Mouse (Mus musculus) monocyte, adult 5-6 weeks (primary cell): ENCODE measurements around the gene Stab2. TPM values are rescaled to one million over a fixed set of nuclear protein-coding genes. Genes with fewer than 3 reads are reported as not detected.

ENCODE experiments used
- ATAC-seq: fragments of 153-309, 156-312 bp; replicated peaks from 2 replicates; pipeline ENCODE4 v1.8.0; 2017; ENCODE audit warnings: mild to moderate bottlenecking; ENCODE audit not compliant: low TSS enrichment, insufficient number of reproducible peaks, severe bottlenecking, poor library complexity, low FRiP score
- total RNA-seq: library from RNA; stranded (forward); fragments of 200-1000, 200-491, 200-594 nt; gene quantifications from 3 replicates; pipeline ENCODE4 v1.2.3, GENCODE M21; 2017

Stab2 gene
- total RNA-seq, 1 experiment from 2014 or later: not detected

DNA sequence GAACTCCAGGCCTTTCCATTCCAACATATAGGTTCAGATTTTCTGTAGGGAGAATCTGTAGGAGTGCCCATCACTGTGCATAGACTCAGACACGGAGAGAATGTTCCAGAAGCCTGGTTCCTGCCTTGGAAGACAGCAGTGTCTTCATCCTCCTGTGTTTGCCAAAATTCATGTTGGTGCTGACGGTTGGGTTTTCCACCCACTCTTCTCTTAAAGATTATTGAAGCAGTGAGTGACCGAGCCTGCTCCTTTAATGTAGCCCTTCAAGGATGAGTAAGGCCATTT, 332 bp upstream of the Stab2 start:
- ATAC-seq: no peak

DNA sequence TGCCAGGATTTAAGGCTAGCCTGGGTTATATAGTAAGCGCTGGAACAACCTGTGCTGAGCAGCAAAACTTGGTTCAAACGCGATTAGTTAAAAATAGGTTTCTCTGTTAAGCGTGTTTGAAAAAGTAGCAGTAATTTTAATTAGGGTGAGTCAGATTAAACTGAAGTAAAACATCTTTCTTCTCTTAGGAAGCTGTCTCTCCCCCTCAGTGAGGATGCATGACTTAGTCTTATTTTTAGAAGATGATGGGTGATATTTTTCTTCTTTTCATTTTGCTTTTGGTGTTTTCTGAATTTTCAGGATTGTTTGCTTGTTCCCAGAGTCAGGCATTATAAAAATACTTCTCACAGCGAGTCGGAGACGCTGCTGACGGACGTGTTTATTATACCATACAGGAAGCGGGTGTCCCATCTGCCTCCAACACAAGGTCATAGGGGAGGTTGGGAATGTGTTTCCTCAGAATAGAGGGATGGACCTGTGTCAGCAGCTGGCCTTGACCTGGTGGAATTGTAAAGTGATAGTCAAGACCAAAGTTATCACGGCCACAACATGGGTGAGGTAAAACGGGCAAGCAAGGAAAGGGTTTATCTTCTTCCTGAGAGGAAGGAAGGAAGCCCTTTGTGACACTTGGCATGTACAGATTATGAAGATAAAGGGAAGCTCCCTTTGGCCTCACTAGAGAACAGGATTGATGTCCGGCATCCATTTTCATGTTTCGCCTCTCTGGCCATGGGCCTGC, 15.4 kb downstream of the Stab2 start:
- ATAC-seq: no peak

DNA sequence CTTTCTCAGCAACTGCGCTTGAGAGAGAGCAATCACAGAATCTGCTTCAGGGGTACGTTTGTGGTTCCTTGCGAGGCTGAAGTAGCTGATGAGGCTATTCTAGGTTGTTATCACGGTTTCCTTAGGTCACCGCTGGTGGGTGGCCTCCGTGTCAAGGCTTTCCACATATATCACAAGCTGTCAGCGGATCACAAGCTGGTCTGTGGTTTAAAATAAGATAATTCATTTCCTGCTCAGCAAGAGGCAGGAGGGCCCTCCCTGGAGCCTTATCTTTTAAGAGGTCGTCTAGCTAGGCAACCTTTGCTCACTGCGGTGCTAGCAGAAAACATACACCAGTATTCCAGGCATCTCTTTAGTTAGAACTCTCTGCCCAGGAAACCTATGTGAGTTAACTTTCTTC, 17.2 kb downstream of the Stab2 start:
- ATAC-seq: no peak

DNA sequence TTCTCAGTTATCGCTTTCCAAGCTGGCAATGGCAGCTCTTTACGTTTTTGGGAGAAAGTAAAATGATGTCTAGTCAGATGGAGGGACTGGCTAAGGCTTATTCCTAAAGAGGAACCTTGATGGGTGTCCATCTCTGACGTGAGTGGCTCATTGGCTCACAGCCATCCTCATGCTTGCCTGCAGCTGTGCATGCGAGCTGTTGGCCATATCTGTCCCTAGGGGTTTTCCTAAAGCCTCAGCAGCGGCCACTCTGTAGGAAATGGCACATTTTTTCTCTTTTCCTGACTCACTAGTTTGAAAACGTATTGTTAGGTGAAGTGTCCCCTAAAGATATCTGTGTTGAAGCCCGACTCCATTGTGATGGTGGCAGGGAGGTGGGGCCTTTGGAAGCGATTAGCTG, 18.0 kb downstream of the Stab2 start:
- ATAC-seq: no peak

DNA sequence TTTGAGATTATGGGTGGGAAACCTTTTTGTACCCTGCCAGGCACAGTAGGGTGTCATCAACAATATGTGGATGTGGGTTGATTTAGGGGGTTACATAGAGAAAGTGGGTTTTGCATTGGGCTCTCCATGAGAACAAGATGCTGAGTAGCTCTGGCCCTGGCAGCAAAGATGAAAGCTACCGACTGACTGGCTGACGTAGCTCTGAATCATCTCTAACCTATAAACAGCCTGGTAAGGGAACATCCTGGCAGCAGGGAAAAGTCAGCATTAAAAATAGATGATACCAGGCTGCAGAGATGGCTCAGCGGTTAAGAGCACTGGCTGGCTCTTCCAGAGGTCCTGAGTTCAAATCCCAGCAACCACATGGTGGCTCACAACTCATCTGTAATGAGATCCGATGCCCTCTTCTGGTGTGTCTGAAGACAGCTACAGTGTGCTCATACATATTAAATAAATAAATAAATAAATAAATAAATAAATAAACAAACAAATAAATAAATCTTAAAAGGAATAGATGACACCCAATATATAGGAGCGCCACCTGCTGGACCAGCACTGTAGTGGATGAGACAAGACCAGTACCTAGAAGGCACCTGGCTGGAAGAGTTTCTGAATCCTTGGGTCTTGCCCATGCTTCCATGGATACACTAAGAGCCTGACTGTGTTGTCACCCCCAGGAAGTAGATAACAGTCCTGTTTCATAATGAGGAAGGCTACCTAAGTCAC, 31.7 kb downstream of the Stab2 start:
- no peak for ATAC-seq

DNA sequence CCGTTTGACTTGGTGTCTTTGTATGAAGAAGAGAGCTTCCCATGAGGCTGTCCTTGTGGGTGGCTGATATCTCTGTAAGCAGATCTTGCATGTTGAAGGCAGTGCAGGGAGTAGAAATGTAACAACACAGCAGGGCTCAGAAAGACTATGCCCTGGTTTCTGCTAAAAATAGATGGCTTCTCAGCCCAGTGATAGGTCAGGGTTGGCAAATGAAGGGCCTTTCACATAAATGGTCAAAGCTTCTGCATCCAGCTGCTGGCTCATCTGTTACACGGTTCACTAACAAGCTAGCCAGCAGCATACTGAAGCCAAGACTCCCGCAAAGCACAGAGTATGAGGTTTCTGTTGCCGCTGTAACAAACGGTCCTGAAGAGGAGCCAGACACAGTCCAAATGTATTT, 34.5 kb downstream of the Stab2 start:
- ATAC-seq: no peak

DNA sequence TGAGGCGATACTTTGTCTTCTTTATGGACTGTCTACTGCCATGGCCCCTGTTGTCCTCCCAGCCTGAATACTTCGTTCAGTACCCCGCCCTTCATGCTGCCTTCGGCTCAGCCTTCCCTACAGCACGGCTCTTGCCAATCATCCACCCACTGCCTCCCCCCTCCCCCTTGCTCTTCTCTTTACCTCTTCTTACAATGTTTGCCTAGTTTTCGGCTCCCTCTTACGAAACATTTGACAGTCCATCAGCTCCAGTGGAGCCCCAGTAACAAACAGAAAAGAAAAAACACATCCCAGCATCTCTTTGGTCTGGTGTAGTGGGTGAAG, 35.4 kb downstream of the Stab2 start:
- ATAC-seq: no peak

DNA sequence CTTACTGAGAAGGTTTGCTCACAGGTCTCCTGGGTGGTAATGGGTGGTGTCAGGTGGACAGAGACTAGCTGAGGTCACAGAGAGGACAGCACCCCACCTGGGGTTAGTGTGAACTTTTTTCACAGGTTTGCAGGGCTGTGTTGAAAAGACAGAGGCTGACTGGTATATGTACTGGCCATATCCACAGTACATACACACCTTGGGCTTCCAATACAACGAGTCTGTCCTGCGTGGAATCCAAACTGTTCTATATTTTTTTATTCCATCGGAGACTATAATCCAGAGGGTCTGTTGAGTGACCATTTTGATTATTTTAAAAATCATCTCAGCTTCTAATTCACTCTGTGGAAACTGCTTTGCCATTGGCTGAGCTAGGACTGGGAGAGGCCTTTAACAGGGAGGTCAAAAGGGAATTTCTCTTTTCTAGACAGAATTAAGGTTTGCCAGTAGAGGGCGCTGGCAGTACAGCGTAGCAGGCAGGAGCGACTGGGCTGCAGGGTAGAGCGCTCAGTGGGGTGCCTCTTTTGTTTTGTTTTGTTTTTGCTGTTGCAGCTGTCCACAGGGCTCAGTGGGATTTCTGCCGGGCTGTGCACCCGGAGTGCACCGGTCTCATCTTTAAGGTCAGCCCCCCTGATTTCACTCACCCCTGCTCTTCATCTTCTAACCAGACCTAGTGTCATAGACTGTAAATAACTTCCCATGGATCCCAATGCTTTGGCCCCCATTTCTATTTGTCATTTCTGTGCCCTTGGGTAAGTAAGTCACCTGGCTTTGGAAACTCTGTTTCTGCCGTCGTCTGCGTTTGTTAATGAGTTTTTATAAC, 35.9 kb downstream of the Stab2 start:
- no peak for ATAC-seq

DNA sequence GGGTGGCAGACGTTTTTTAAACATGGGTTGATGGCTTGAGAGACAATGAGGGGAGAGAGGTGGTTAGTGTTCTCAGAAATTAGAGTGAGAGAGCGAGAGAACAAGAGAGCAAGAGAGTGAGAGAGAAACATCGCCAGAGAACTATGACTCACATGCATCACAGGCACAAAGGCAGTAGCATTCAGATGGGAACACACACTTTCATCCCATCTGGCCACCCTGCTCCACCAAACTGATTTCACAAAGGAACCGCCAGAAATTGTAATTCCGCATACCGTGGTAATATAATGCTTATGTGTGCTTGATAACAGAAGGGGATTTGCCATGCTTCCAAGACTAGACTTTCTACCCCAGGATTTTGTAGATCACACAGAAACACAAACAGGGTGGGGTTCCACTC, 38.5 kb downstream of the Stab2 start:
- no peak for ATAC-seq

DNA sequence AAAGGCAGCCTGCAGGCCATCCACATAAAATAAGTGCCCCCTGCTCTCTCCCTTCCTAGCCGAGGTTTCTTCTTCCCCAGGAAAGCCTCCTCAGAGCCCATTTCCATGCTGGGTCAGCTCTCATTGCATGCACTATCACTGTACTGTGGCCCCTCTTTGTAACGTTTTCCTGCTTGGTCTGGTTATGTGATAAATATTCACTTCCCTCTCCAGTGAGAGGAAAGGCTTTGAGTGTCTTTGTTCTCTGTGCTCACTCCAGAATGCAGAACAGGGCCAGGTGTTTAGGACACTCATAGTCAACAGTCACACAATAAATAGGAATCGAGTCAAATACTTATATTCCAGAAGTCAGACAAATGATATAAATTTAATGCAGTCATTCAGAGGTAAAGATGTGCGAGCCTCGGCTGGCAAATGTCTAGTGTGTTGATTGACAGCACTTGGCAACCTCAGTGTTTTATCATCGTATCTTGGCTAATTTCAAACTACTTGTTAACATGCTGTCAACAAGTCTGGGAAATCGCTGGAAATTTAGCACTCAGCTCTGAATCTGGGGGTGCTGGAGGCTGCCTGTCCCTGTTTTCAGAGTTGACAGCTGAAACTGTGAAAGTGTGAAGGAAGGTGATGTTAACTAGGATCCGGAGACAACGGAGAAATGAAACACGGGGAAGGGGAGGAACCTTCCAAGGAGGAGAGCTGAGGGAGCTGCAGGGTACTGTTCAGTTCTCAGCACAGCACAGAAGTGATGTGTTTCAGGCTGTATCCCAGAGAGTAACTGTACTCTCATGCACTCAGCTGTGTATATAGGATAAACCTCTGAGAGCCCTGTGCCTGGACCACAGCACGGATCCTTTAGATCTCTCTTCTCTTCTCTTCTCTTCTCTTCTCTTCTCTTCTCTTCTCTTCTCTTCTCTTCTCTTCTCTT, 46.0 kb downstream of the Stab2 start:
- no peak for ATAC-seq

DNA sequence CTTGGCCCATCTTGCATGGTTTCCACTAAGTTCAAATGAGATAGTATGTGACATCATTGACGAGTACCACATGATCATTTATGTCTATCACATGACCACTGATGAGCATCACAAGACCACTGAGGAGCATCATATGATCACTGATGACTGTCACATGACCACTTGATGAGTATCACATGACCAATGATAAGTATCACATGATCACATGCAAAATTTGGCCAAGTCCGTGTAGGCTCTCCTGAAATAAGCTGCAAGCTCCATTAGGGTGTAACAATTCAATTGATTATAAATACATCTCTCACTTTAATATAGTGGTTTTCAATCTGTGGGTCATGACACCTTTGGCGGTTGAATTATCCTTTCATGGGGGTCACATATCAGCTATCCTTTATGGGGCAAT, 52.5 kb downstream of the Stab2 start:
- no peak for ATAC-seq

DNA sequence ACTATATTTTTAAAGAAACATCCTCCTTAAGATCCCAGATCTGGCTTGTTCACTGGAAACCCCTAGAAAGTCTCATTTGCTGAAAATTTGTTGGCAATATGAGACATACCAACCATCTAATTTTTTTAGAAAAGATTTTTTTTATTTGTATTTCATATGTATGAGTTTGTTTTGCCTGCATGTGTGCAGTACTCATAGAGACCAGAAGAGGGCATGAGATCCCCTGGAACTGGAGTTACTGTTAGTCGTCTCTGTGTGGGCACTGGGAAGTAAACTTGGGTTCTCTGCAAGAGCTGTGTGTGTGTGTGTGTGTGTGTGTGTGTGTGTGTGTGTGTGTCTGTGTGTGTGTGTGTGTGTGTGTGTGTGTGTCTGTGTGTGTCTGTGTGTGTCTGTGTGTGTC, 55.1 kb downstream of the Stab2 start:
- ATAC-seq: no peak

DNA sequence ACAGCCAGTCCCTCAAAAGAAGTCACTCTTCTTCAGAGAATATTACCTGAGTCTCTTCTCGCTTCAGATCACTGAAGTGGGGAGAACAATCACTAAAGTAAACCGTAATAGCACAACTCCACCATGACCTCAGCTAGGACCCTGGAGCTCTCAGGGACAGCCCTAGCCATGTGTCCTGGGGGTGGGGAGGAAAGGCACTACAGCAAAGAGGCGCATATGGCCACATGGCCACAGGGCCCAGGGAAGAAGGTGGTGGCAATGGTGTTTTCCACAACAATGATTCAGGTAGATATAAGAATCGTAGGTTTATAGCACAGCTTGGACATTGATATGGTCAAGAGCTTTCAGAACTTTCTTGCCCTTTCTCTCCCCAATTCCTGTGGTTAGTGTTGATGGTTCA, 57.0 kb downstream of the Stab2 start:
- no peak for ATAC-seq

DNA sequence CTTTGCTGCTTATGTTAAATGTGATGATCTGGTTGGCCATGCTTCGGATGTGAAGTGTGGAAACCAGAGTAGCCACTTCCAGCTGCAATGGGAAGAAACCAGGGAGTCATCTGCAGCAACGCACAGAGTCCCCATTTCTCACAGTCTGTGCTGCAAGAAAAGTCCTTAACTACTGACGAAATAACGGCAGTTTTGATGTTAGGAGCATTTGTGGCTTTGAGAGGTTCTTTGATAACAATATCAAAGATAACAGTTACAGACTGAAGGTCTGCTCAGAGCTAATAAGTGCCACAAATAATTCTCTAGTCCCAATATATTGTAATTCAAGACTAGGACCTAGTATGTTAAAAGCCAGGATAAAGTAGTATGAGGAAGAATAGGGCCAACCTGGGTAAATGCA, 57.9 kb downstream of the Stab2 start:
- no peak for ATAC-seq

DNA sequence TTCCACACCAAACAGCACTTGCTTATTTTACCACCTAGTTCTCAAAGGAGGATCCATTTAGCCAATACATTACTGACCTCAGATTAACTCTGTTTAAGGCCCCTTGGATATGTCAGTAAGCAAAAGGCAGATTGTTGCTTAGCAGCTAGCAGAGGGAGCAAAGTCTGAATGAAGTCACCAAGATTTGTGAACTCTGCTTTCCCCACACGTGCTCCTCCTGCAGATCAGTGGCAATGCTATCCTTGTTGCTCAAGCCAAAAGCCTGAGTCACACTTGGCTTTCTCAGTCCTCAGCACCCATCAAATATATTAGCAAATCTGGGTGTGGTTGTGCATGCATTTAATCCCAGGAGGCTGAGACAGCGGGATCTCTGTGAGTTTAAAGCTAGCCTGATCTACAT, 60.3 kb downstream of the Stab2 start:
- ATAC-seq: no peak

DNA sequence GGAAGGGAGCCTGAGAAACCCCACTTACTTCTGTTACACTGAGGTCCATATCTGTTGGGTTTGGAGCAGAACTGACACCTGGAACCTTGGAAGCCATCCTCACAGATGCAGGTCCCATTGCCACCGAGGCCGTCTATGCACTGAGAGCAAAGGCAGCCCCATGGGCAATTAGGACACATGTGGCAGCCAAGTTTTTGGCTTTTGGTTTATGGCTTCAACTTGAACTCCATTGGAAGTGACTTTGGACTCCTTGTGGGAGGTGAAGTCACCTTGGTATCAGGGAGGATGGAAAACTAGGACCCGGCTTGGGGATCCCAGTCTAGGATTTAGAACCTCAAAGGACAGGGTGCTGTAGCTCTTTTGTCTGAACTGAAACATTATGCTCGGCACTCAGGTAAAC, 67.2 kb downstream of the Stab2 start:
- no peak for ATAC-seq

DNA sequence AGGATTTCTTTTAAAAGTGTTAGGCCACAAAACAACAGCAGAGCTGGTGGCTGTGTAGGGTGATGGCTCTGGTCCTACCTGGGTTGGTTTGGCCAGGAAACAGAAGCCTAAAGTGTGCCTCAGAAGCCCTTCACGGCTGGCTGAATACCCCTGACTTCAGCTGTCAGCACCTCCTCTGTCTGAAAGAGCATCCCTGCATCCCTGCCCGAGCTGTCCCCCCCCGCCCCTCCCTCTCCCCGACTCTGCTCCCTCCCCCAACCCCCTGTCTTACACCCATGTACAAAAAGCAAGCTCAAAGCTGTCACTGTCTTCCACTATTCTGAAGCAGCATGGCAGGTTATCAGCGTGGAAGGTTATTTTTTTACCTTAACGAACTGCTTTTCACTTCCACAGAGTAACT, 73.4 kb downstream of the Stab2 start:
- no peak for ATAC-seq

DNA sequence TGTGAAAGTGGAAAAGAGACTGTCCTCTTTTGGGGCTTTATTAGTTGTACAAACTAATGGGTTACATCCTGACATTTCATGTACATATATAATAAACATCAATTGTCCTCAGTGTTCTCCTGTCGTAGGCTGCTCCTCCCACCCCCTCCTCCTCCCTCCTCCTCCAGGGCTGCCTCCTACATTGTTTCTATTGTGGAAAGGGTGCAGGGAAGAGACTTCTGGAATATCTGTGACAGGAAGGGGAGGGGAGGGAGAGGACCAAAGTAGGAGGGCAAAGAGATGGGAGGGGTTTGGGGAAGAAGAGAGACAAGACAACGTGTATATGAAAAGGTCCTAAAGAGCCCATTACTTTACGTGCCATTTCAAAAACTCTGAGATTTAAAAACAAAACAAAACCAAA, 73.9 kb downstream of the Stab2 start:
- no peak for ATAC-seq

DNA sequence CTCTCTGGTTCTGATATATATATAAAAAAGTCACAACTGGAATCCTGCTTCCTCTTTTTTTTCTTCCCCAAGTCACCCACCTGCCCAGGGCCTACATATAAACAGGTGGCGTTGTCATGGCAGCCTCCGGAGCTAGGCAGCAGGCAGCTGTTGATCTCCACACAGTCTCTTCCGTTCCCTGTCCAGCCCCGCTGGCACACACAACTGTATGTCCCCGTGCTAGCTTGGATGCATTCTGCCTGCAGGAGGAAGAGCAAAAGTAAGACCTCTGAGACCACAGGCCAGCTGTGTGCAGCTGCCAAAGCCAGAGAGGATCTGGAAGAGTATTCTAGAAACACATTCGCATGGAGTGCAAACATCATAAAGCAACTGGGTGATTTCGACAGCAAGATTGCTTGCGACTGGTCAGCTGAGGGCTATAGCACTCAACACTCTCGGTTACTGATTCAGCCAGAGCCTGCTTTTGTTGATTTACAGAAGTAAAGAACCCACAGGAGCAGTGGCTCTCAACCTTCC, 74.6 kb downstream of the Stab2 start:
- no peak for ATAC-seq
